Mouse (Mus musculus): ENCODE measurements around the gene Ccdc185. TPM values are rescaled to one million over a fixed set of nuclear protein-coding genes. Genes with fewer than 3 reads are reported as not detected.

Gene Ccdc185
- not detected in 2 replicates for polyA plus RNA-seq (2015; fragmentation: Nextera tagmentation; extraction: Ambion mirVana)

DNA sequence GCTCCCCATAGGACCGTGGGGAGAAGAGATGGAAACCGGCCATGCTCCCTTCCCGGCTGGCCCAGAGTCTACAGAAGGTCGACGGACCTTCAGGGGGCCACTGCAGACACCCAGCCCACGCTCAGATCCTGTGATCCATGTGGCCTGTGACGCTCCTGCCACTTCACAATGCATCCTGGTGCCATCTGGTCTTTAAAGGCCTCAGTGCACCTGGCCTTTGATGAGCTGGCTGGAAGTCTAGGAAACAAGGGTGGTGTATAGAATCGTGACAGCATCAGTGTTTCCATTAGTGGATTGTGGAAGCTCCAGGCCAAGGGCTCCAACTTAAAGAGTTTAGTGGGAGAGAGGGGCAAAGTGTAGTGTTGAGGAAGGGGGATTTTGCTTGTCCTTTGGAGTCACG, at the start of gene Ccdc185:
Ccdc185 (minus strand) TSS at position 101 of the 400 bp plus-strand sequence.

DNA sequence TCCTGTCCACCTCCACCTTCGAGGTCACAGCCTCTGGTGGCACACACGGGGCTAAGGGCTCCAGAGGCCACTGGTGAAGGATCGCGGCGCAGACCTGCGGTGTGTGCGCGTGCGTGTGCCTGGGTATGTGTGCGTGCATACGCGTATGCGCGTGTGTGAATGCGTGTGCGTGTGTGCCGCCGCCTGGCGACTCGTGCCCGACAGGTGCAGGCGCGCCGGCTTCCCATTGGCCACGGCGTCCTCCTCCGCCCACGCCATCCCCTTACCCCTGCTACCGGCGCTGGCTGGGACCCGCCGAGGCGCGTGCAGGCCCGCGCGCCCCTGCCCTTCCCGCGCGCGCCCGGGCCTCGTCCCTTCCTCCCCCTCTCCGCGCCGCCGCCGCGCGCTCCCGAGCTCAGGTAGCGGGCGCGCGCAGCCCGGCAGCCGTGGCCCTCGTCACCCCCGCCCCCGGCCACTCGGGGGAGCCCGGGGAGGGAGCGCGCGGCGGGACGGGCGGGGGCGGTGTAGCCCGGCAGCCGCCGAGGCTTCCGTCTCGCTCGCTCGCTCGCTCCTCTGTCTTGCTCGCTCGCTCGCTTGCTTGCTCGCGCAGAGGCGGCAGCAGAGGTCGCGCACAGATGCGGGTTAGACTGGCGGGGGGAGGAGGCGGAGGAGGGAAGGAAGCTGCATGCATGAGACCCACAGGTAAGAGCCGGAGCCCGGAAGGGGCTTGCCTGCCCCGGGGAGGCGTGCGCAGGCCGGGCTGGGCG, 14.9 kb upstream of the Ccdc185 start, which contains the start of gene Susd4:
Susd4 (plus strand) TSS at position 145 of the 746 bp plus-strand sequence.

Other genes with a start within 250 kb of the Ccdc185 start
- 81.0 and 82.6 TPM in 2 replicates for gene Capn2, start 231.6 kb downstream of the Ccdc185 start, polyA plus RNA-seq (2015; fragmentation: Nextera tagmentation; extraction: Ambion mirVana)
- gene Capn8, start 184.2 kb downstream of the Ccdc185 start, polyA plus RNA-seq (2015; fragmentation: Nextera tagmentation; extraction: Ambion mirVana) = not detected in 2 replicates
- gene Susd4, start 14.7 kb upstream of the Ccdc185 start, polyA plus RNA-seq (2015; fragmentation: Nextera tagmentation; extraction: Ambion mirVana) = 92.4 and 101 TPM in 2 replicates
- gene Tlr5, start 205.6 kb upstream of the Ccdc185 start, polyA plus RNA-seq (2015; fragmentation: Nextera tagmentation; extraction: Ambion mirVana) = 0.88 and 0.98 TPM in 2 replicates

All from neural tube, postnatal 0 days (tissue).